Mouse (Mus musculus): ENCODE data around the gene Gse1.

Gene Gse1

GRCm38 (mm10) chr8:120404609-120405036 is 176.4 kb downstream of the Gse1 start:
- no peak for DNase-seq (ENCODE audit: low spot score)

GRCm38 (mm10) chr8:120406008-120406632 is 177.9 kb downstream of the Gse1 start:
- DNase-seq (ENCODE audit: low spot score) = no peak

- no peak for DNase-seq (ENCODE audit: low spot score)
Measured at GRCm38 (mm10) chr8:120407701-120408240, 179.5 kb downstream of the Gse1 start.

GRCm38 (mm10) chr8:120408241-120409215 is 180.3 kb downstream of the Gse1 start:
- no peak for DNase-seq (ENCODE audit: low spot score)

GRCm38 (mm10) chr8:120409371-120410013 is 181.2 kb downstream of the Gse1 start:
- DNase-seq (ENCODE audit: low spot score) = no peak

- no peak for DNase-seq (ENCODE audit: low spot score)
Measured at GRCm38 (mm10) chr8:120411059-120411458, 182.8 kb downstream of the Gse1 start.

GRCm38 (mm10) chr8:120411862-120412261 is 183.6 kb downstream of the Gse1 start:
- no peak for DNase-seq (ENCODE audit: low spot score)

GRCm38 (mm10) chr8:120412357-120412756 is 184.1 kb downstream of the Gse1 start:
- DNase-seq (ENCODE audit: low spot score) = no peak

- no peak for DNase-seq (ENCODE audit: low spot score)
Measured at GRCm38 (mm10) chr8:120412911-120413625, 184.8 kb downstream of the Gse1 start.

GRCm38 (mm10) chr8:120413626-120413988 is 185.4 kb downstream of the Gse1 start:
- no peak for DNase-seq (ENCODE audit: low spot score)

- DNase-seq (ENCODE audit: low spot score) = no peak
Measured at GRCm38 (mm10) chr8:120414216-120414615, 186.0 kb downstream of the Gse1 start.

GRCm38 (mm10) chr8:120415474-120415873 is 187.2 kb downstream of the Gse1 start:
- no peak for DNase-seq (ENCODE audit: low spot score)

GRCm38 (mm10) chr8:120416173-120416521 is 187.9 kb downstream of the Gse1 start:
- DNase-seq (ENCODE audit: low spot score) = no peak

GRCm38 (mm10) chr8:120416522-120417394 is 188.5 kb downstream of the Gse1 start:
- peak; percentile 65 for DNase-seq (ENCODE audit: low spot score)

GRCm38 (mm10) chr8:120418188-120418587 is 189.9 kb downstream of the Gse1 start:
- no peak for DNase-seq (ENCODE audit: low spot score)

GRCm38 (mm10) chr8:120419675-120420074 is 191.4 kb downstream of the Gse1 start:
- DNase-seq (ENCODE audit: low spot score) = no peak

GRCm38 (mm10) chr8:120420226-120420625 is 192.0 kb downstream of the Gse1 start:
- DNase-seq (ENCODE audit: low spot score) = no peak

- no peak for DNase-seq (ENCODE audit: low spot score)
Measured at GRCm38 (mm10) chr8:120421638-120422037, 193.4 kb downstream of the Gse1 start.

GRCm38 (mm10) chr8:120422236-120422635 is 194.0 kb downstream of the Gse1 start:
- no peak for DNase-seq (ENCODE audit: low spot score)

GRCm38 (mm10) chr8:120423576-120423975 is 195.3 kb downstream of the Gse1 start:
- no peak for DNase-seq (ENCODE audit: low spot score)

GRCm38 (mm10) chr8:120424829-120425198 is 196.6 kb downstream of the Gse1 start:
- DNase-seq (ENCODE audit: low spot score) = no peak
